In the genomic region with DNA sequence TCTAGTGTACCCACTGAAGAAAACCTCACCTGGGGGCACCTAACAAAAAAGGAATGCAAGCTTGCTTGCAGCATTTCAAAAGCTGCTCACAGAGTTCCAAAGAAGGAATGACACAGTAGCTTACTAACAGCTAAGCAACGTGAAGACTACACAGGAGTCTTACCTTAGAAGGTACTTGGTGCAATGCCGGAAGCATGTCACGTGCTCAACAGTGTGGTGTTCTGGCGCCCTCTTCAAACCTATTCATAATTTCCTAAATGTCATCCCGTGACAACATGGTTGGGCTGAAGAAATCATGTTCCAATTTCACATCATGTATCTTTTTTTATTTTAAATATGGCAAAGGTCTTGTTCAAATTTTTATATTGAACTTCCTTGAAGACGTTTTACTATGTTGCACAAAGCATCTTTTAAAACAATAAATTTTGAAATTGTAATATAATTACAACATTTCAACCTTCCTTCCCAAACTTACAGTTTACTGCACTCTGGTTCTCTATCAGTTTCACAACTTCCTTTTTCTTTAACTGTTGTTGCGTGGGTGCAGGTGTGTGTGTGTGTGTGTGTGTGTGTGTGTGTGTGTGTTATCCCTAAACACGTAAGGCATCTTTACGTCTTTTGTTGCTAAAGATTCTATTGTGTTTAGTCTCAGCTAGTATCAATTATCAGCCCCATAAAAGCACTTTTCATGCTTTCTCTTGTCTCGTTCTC, we compare ENCODE assay signal across 1 mouse cellular context.
TF ChIP-seq lines count a peak whose summit lies in the region.

No protein-coding gene starts in this region.

TF ChIP-seq in CH12.LX, 34 proteins besides CTCF, POLR2A, EP300 and RAD21 (continued from another document):
- peak; percentile 32; the same call in 1 of the 2 replicates for TF ChIP-seq BHLHE40 (IDR thresholded peaks at IDR 0.05; ENCODE audit: low read depth, low read length)
